In genomic region chr16:45800406-45800805, GRCm38 (mm10) we compare ENCODE assay signal across 28 mouse cellular contexts. TPM values are rescaled to one million over a fixed set of nuclear protein-coding genes. Genes with fewer than 3 reads are reported as not detected.
A peak's percentile ranks its signal among the peaks of the same experiment; 100 is the strongest.
DNase-seq lines count a peak whose midpoint lies in the region; ATAC-seq and TF ChIP-seq lines count a peak whose summit lies in the region.
"Had no signal": no experiment of that assay in that cellular context is flagged by ENCODE, and none has a peak within 500 bp of the region (broad histone marks: within the 10 kb centered on the region; RNA-seq: fewer than 3 reads in every experiment).

No protein-coding gene starts in this region.

- H3K27me3 ChIP-seq in forebrain, postnatal 0 days (ENCODE audit: insufficient read depth, low read length), result no peaks in the 10 kb centered on the region
- no peaks in the 10 kb centered on the region for H3K27me3 ChIP-seq in forebrain, embryonic 16.5 days (replicated peaks; ENCODE audit: control insufficient read depth, insufficient read depth, low read length)
- no peaks in the 10 kb centered on the region for H3K27me3 ChIP-seq in intestine, postnatal 0 days (replicated peaks; ENCODE audit: control insufficient read depth, insufficient read depth, low read length)
- no peaks in the 10 kb centered on the region for H3K27me3 ChIP-seq in intestine, embryonic 16.5 days (replicated peaks; ENCODE audit: control insufficient read depth, insufficient read depth, low read length)
- no peaks in the 10 kb centered on the region for H3K27me3 ChIP-seq in midbrain, postnatal 0 days (ENCODE audit: insufficient read depth, low read length)
- no peaks in the 10 kb centered on the region for H3K27me3 ChIP-seq in midbrain, embryonic 15.5 days (replicated peaks)
- H3K27me3 ChIP-seq: heart, embryonic 13.5 days; intestine, embryonic 15.5 days; Patski had no signal

- ATAC-seq in forebrain, postnatal 0 days, result no peak; the same call in 1 of the 2 replicates
- no peak for ATAC-seq in forebrain, embryonic 16.5 days
- ATAC-seq in intestine, postnatal 0 days, result no peak
- ATAC-seq in intestine, embryonic 16.5 days, result no peak
- ATAC-seq in midbrain, postnatal 0 days (ENCODE audit: low FRiP score), result no peak
- no peak for ATAC-seq in midbrain, embryonic 15.5 days (replicated peaks)
- ATAC-seq: hindbrain, embryonic 16.5 days; intestine, embryonic 15.5 days; Patski had no signal

- no peak overlapping the region for H3K4me2 ChIP-seq in forebrain, postnatal 0 days (ENCODE audit: low read depth)
- no peak overlapping the region for H3K4me2 ChIP-seq in forebrain, embryonic 16.5 days (ENCODE audit: low read length)
- H3K4me2 ChIP-seq in intestine, postnatal 0 days (replicated peaks; ENCODE audit: low read depth), result no peak overlapping the region
- no peak overlapping the region for H3K4me2 ChIP-seq in intestine, embryonic 16.5 days (ENCODE audit: low read depth, low read length)
- H3K4me2 ChIP-seq in midbrain, postnatal 0 days (ENCODE audit: low read depth, low read length, poor library complexity, severe bottlenecking), result no peak overlapping the region
- no peak overlapping the region for H3K4me2 ChIP-seq in midbrain, embryonic 15.5 days
- H3K4me2 ChIP-seq: heart, embryonic 13.5 days; intestine, embryonic 15.5 days had no signal

- no peak overlapping the region for H3K27ac ChIP-seq in forebrain, postnatal 0 days (ENCODE audit: low read depth, low read length)
- H3K27ac ChIP-seq in forebrain, embryonic 16.5 days (ENCODE audit: low read length), result no peak overlapping the region
- H3K27ac ChIP-seq in intestine, postnatal 0 days (ENCODE audit: low read depth, low read length), result no peak overlapping the region
- H3K27ac ChIP-seq in intestine, embryonic 16.5 days (ENCODE audit: low read length), result no peak overlapping the region
- no peak overlapping the region for H3K27ac ChIP-seq in midbrain, postnatal 0 days (ENCODE audit: low read depth, low read length)
- H3K27ac ChIP-seq in midbrain, embryonic 15.5 days, result no peak overlapping the region
- H3K27ac ChIP-seq: heart, embryonic 13.5 days; hindbrain, embryonic 10.5 days; intestine, embryonic 15.5 days; liver, embryonic 14.5 days; midbrain, embryonic 10.5 days had no signal

- TF ChIP-seq CTCF in forebrain, postnatal 0 days (IDR thresholded peaks at IDR 0.05; ENCODE audit: low read depth), result 0 out of 2 replicates have a peak, but pooled peaks have one; percentile 7
- TF ChIP-seq CTCF in intestine, postnatal 0 days (IDR thresholded peaks at IDR 0.05; ENCODE audit: low read depth), result peak; percentile 35
- TF ChIP-seq CTCF in midbrain, postnatal 0 days (IDR thresholded peaks at IDR 0.05), result peak; percentile 7; the same call in 1 of the 2 replicates

- no peaks in the 10 kb centered on the region for H3K4me1 ChIP-seq in forebrain, postnatal 0 days (ENCODE audit: insufficient read depth)
- H3K4me1 ChIP-seq in forebrain, embryonic 16.5 days (replicated peaks; ENCODE audit: control insufficient read depth, insufficient read depth, low read length), result peaks cover 7% of the 10 kb centered on the region; the same call in 1 of the 2 replicates
- no peaks in the 10 kb centered on the region for H3K4me1 ChIP-seq in intestine, postnatal 0 days (replicated peaks; ENCODE audit: control insufficient read depth, insufficient read depth, low read length)
- H3K4me1 ChIP-seq in intestine, embryonic 16.5 days (ENCODE audit: control insufficient read depth, insufficient read depth, low read length), result 0 out of 2 replicates have a peak, but pooled peaks cover 4% of the 10 kb centered on the region
- H3K4me1 ChIP-seq in midbrain, postnatal 0 days (ENCODE audit: insufficient read depth, low read length), result no peaks in the 10 kb centered on the region
- no peaks in the 10 kb centered on the region for H3K4me1 ChIP-seq in midbrain, embryonic 15.5 days
- H3K4me1 ChIP-seq: hindbrain, embryonic 10.5 days had no signal

- H3K4me3 ChIP-seq in forebrain, postnatal 0 days (ENCODE audit: low read depth, low read length), result no peak overlapping the region
- H3K4me3 ChIP-seq in forebrain, embryonic 16.5 days (replicated peaks; ENCODE audit: low read length), result no peak overlapping the region
- H3K4me3 ChIP-seq in intestine, postnatal 0 days (ENCODE audit: low read depth, low read length), result no peak overlapping the region
- H3K4me3 ChIP-seq in intestine, embryonic 16.5 days (ENCODE audit: low read length), result no peak overlapping the region
- no peak overlapping the region for H3K4me3 ChIP-seq in midbrain, postnatal 0 days (ENCODE audit: low read depth, low read length)
- H3K4me3 ChIP-seq in midbrain, embryonic 15.5 days, result no peak overlapping the region
- H3K4me3 ChIP-seq: erythroblast, embryonic 14.5 days; heart, embryonic 13.5 days; hindbrain, embryonic 10.5 days; intestine, embryonic 15.5 days; midbrain, embryonic 10.5 days had no signal

- WGBS in forebrain, postnatal 0 days, result 47% methylated on average over 2 of the region's 2 CpGs
- 54% methylated on average over 2 of the region's 2 CpGs for WGBS in forebrain, embryonic 16.5 days
- WGBS in intestine, postnatal 0 days, result 62% methylated on average over 2 of the region's 2 CpGs
- 61% methylated on average over 2 of the region's 2 CpGs for whole genome bisulfite sequencing in intestine, embryonic 16.5 days
- WGBS in midbrain, postnatal 0 days, result 63% methylated on average over 2 of the region's 2 CpGs
- 66% methylated on average over 2 of the region's 2 CpGs for WGBS in midbrain, embryonic 15.5 days

- no peaks in the 10 kb centered on the region for H3K36me3 ChIP-seq in forebrain, postnatal 0 days (ENCODE audit: insufficient read depth)
- no peaks in the 10 kb centered on the region for H3K36me3 ChIP-seq in forebrain, embryonic 16.5 days (ENCODE audit: control insufficient read depth, insufficient read depth)
- H3K36me3 ChIP-seq in intestine, postnatal 0 days (ENCODE audit: control insufficient read depth, insufficient read depth), result peaks cover 10% of the 10 kb centered on the region; the same call in 1 of the 2 replicates
- H3K36me3 ChIP-seq in intestine, embryonic 16.5 days (ENCODE audit: control insufficient read depth, insufficient read depth, low read length), result no peaks in the 10 kb centered on the region
- no peaks in the 10 kb centered on the region for H3K36me3 ChIP-seq in midbrain, postnatal 0 days (ENCODE audit: insufficient read depth, low read length)
- no peaks in the 10 kb centered on the region for H3K36me3 ChIP-seq in midbrain, embryonic 15.5 days (replicated peaks)
- H3K36me3 ChIP-seq: G1E had no signal

- no peaks in the 10 kb centered on the region for H3K9me3 ChIP-seq in forebrain, postnatal 0 days (ENCODE audit: low read length)
- H3K9me3 ChIP-seq in forebrain, embryonic 16.5 days (ENCODE audit: control insufficient read depth, low read length), result no peaks in the 10 kb centered on the region
- no peaks in the 10 kb centered on the region for H3K9me3 ChIP-seq in intestine, postnatal 0 days (ENCODE audit: control insufficient read depth)
- no peaks in the 10 kb centered on the region for H3K9me3 ChIP-seq in intestine, embryonic 16.5 days (ENCODE audit: control insufficient read depth, low read length)
- no peaks in the 10 kb centered on the region for H3K9me3 ChIP-seq in midbrain, postnatal 0 days (ENCODE audit: low read length)
- H3K9me3 ChIP-seq in midbrain, embryonic 15.5 days, result no peaks in the 10 kb centered on the region
- H3K9me3 ChIP-seq: G1E; heart, embryonic 13.5 days; hindbrain, embryonic 10.5 days; intestine, embryonic 15.5 days; midbrain, embryonic 10.5 days had no signal

- H3K9ac ChIP-seq in forebrain, postnatal 0 days, result no peak overlapping the region
- no peak overlapping the region for H3K9ac ChIP-seq in forebrain, embryonic 16.5 days (replicated peaks; ENCODE audit: low read depth, low read length)
- H3K9ac ChIP-seq in intestine, postnatal 0 days (ENCODE audit: low read depth, low read length), result no peak overlapping the region
- H3K9ac ChIP-seq in intestine, embryonic 16.5 days (ENCODE audit: low read depth, low read length), result no peak overlapping the region
- H3K9ac ChIP-seq in midbrain, postnatal 0 days (replicated peaks; ENCODE audit: low read length, poor library complexity, severe bottlenecking), result no peak overlapping the region
- no peak overlapping the region for H3K9ac ChIP-seq in midbrain, embryonic 15.5 days
- H3K9ac ChIP-seq: heart, embryonic 13.5 days; intestine, embryonic 15.5 days; liver, embryonic 14.5 days had no signal

- no peak for DNase-seq in forebrain, postnatal 0 days
- no peak for DNase-seq in midbrain, postnatal 0 days (ENCODE audit: low spot score)
- DNase-seq in cerebellum, adult 9-10 months, result no peak
- DNase-seq in natural killer cell, adult 2 months (ENCODE audit: low spot score in 2 of 2), result no peak
- DNase-seq: adrenal gland, adult 2 months; adrenal gland, postnatal 36 days; cerebellum, adult 18-20 months; cerebellum, postnatal 14 days; gastrocnemius, postnatal 14 days; heart, adult 18-20 months; heart, postnatal 14 days; kidney, postnatal 4 days; liver; lung, adult 2 months; thymus, postnatal 14 days had no signal

RNA-seq across cellular contexts. Expression of gene Abhd10, which starts 57.7 kb away (rescaled TPM):
- total RNA-seq in forebrain, postnatal 0 days (2014; rRNA removed), result 22.9 and 27.4 TPM in 2 replicates
- 24.7 and 33.4 TPM in 2 replicates for polyA plus RNA-seq in forebrain, postnatal 0 days (2015; fragmentation: Nextera tagmentation; extraction: Ambion mirVana)
- 42.1 and 42.7 TPM in 2 replicates for polyA plus RNA-seq in forebrain, embryonic 16.5 days (2015; fragmentation: Nextera tagmentation; extraction: Ambion mirVana)
- polyA plus RNA-seq in intestine, postnatal 0 days (2015; fragmentation: Nextera tagmentation; extraction: Ambion mirVana), result 22.4 and 24.6 TPM in 2 replicates
- 29.3 and 35.2 TPM in 2 replicates for polyA plus RNA-seq in intestine, embryonic 16.5 days (2015; fragmentation: Nextera tagmentation; extraction: Ambion mirVana)
- 21.5 and 24.2 TPM in 2 replicates for total RNA-seq in midbrain, postnatal 0 days (2014; rRNA removed)
- polyA plus RNA-seq in midbrain, postnatal 0 days (2015; fragmentation: Nextera tagmentation; extraction: Ambion mirVana), result 34.2 and 38.5 TPM in 2 replicates
- polyA plus RNA-seq in midbrain, embryonic 15.5 days (2015; fragmentation: Nextera tagmentation; extraction: Ambion mirVana), result 42.0 and 43.7 TPM in 2 replicates
